Mouse (Mus musculus): ENCODE results near the gene Gfpt1.
"Not testable (repeated sequence)": the region's sequence is repeated elsewhere in the genome, so short reads cannot be mapped to it uniquely, and the experiment has no call there.

The Gfpt1 gene

DNA sequence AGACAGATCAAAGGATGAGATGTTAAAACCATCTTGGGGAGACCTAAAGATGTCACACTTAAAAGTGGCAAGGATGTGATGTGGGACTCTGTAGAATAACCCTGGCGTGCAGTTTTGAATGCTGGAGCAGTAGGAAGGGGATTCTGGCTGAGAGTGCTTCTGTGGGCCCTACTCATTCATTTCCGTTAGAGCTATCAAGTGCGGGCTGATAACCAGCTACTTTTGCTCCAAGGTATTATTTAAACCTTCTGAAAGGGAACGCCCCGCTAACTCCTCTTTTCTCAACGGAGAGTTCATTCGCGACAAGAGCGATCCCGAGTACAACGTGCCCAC lies 676 bp upstream of the Gfpt1 start:
- ATAC-seq (ENCODE audit: low TSS enrichment): peak; percentile 6; the same call in 1 of the 2 replicates

DNA sequence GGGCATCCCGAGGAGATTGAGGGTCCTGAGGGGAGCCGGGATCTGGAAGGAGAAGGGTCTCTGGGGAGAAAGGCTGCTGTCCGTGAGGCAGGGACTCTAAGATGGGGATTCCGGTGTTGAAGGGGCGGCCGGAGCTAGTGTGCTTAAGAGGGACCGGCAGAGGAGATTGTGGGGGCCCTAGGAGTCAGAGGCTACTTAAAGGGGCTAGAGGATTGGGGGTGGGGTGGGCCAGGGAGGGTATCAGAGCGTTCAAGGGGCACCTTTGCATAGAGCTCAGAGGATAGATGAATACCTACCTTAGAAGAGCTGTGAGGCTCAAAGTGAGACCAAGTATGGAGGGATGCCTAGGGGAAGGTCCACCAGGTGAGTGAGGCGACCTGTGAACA lies 478 bp downstream of the Gfpt1 start:
- peak; percentile 14; the same call in 1 of the 2 replicates for ATAC-seq (ENCODE audit: low TSS enrichment)

DNA sequence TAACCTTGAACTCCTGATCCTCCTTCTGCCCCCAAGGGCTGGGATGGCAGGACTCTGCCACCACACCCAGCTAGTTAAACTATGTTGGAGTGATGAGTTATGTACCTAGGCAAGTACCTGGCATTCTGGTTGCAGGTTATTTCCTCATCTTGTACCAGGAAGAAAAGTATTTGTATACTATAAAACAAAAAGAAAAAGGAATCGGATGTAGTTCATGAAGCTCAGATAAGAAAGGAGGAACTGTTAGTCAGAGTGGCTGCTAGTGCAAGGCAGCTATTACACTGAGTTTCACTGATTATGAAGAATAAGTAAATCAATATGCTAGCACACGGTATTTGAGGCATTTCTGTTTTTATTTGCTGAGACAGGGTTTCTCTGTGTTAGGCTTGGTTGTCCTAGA lies 2.2 kb downstream of the Gfpt1 start:
- no peak for ATAC-seq (ENCODE audit: low TSS enrichment)

DNA sequence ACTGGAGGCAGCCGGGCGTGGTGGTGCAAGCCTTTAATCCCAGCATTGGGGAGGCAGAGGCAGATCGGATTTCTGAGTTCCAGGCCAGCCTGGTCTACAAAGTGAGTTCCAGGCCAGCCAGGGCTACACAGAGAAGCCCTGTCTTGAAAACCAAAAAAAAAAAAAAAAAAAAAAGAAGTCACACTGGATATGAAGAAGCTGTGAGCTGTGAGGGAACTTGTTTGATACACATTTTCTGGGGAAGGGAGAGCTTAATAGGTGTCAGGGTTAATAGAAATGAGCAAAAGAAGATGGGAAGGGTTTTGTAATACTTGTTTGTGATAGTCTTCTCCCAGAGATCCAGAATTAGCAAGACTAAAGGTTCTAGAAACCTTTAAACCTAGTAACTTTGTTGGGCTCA lies 2.9 kb downstream of the Gfpt1 start:
- no peak for ATAC-seq (ENCODE audit: low TSS enrichment)

DNA sequence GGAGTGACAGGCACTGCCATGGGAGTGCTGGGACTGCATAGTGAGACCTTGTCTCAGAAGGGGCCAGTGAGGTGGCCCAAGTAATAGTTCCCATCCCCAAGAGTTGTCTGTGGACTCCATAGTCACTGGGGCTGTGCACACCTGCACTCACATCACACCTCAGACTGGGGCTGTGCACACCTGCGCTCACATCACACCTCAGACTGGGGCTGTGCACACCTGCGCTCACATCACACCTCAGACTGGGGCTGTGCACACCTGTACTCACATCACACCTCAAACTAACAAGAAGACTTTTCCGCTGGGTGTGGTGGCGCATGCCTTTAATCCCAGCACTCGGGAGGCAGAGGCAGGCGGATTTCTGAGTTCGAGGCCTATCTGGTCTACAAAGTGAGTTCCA lies 6.1 kb downstream of the Gfpt1 start:
- ATAC-seq (ENCODE audit: low TSS enrichment): not testable (repeated sequence)

DNA sequence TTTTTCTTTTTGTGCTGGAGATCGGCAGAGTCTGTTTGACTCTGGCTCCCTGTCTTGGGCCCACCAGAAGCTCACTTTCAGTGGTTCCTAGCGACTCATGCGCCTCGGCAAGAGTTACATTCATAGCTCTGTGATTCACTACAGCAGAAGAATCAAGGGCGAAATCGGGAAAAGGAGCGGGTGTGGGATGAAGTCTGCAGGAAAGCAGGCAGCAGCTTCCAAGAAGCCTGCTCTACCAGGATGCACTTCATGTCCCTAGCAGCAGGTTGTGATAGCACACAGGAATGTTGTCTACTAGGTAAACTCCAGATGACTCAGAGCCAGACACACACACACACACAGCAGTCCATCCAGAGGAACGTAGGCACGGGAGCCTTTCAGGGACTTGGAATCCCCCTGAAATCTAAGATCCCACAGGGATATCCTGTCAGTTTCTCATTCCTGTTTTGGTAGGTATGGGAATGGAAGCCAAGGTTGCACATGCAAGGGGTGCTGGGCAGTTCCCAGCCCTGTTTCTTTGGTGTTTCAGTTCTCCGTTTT lies 9.3 kb downstream of the Gfpt1 start:
- peak; percentile 98 for ATAC-seq (ENCODE audit: low TSS enrichment)

DNA sequence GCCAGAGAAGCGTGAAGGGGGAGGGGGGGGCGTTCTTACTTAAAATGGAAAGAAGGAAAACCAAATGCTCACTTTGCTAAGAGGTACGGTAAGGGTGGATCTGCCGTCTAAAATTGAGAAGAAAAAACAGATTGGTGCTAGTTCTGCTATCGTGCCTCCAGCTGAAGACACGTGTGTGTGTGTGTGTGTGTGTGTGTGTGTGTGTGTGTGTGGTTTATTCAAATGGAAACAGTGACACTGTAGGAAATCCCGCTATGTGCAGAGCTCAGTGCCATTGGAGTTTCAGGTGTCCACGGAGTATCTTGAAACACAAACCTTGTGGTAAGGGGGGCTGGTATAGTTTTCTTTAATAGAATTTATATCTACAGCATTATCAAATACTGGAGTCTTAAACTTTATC lies 11.5 kb downstream of the Gfpt1 start:
- no peak for ATAC-seq (ENCODE audit: low TSS enrichment)

DNA sequence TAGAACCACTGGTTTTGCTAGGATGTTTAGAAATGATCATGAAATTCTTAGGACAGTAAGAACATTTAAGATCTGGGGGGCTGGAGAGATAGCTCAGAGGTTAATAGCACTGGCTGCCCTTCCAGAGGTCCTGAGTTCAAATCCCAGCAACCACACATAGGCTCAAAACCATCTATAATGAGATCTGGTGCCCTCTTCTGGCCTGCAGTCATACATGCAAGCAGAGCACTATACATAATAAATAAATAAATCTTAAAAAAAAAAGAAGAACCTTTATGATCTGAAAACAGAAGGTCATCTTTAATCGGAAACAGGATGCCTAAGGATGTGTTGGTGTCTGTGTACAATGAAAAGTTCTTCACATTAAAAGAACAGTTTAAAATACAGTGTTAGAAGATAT lies 17.1 kb downstream of the Gfpt1 start:
- ATAC-seq (ENCODE audit: low TSS enrichment): no peak

DNA sequence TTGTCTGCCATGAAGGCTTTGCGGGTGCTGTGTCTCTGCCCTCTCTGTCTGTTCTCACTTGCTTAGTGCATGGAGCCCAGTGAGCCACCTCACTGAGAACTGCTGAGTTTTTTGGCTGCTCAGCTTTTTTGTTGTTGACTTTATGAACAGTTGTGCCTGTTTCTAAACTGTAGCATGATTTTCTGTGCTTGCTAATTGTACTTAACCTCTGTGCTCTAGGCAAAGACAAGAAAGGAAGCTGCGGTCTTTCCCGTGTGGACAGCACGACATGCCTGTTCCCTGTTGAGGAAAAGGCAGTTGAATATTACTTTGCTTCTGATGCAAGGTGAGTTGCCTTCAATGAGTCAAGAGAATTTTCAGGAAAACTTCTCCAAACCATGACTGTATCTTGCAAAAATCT lies 20.9 kb downstream of the Gfpt1 start:
- ATAC-seq (ENCODE audit: low TSS enrichment): no peak

DNA sequence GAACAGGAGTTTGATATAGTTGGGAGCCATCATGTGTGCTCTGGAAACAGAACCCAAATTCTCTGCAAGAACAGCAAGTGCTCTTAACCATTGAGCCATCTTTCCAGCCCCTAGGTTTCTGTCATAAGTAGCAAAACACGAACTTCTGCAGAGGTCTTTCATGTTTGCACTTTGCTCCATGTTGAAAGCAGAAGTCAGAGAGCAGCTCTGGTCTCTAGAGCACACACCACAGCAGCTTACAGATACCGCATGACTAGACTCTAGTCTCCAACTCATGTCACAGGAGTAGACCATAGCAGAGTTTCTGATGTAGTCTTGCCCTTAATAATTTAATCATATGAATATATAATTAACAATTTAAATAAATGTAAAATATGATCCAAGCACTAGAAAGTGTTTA lies 25.6 kb downstream of the Gfpt1 start:
- no peak for ATAC-seq (ENCODE audit: low TSS enrichment)

DNA sequence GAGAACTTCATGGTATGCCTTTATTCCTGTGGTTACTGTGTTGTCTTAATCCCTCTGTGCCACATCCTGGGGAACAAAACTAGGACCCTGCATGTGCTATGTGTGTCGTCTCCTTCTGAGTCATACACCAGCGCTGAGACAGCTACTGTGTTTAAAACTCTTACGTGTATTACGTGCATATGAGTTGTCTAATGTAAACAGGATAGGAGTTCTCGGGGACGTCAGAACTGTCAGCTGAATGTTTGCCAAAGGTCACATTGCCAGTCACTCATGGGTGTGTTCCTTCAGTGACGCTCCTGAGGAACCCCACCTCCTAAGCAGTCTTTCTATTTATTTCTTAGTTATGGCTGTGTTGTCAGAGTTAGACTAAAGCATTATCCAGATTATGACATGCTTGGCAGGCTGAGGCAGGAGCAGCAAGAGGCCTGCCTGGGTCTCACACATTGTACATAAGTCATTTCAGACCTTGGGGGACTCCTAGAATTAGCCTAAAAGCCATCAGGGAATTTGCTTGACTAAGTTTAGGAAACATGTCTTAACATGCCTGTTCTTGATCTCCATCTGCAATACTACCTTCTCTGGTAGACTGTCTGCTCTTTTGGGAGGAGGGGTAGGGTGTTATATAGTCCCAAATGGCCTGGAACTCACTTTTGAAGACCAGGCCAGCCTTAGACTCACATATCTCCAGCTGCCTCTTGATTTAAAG lies 26.7 kb downstream of the Gfpt1 start:
- ATAC-seq (ENCODE audit: low TSS enrichment): no peak

DNA sequence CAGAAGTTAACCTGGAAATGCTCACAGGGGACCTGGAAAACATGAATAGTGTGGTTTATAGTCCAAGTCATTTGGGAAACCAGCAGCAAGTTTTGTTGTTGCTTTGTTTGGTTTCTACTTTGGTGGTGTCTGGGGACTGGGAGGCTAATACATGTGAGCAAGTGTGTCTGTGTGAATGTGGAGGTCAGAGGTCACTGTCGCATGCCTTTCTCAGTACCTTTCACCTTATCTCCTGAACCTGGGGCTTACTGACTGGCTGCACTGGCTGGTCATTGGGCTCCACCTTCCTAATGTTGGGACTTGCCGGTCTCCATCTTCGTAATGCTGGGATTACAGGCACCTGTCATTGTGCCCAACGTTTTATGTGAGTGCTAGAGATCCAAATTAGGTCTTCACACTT lies 28.0 kb downstream of the Gfpt1 start:
- ATAC-seq (ENCODE audit: low TSS enrichment): no peak

DNA sequence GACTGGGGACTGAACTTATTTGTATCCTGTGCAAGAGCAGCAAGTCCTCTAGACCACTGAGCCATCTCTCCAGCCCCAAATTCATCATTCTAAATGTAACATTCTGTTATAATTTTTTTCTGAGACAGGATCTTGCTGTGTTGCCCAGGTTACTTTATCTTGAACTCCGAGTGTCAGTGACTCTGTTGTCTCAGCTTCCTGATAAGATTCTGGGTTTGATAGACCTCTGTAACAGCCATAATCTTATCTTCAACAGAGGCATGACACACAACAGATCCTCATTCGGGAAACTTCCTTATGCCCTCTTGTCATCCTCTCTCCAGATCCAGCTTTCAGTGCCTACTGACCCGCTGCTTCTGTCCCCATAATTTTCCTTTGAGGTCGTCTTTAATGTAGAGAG lies 30.1 kb downstream of the Gfpt1 start:
- no peak for ATAC-seq (ENCODE audit: low TSS enrichment)

DNA sequence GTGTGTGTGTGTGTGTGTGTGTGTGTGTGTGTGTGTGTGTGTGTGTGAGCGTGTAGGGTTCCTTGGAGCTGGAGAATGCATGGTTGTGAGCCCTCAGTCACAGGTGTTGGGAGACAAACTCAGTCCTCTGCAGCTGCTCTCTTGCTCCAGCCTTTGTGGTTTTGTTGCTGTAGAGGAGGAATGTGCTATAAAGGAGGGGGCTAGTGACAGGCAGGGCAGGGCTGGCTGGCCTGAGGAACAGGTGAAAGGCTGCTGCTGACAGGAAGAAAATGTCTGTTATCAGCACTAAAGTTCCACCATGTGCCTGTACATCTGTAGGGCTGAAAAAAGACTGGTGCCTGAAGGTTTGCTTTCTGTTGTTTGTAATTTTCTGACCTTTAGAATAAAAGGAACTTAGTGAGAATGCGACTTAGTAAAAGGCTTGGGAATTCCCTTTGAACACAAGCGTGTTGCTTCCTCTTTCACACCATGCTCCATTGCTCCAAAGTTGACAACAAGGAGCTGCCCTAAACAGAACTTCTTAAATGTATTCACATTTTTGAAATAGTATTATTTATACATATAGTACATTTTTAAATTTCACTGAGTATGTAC lies 32.5 kb downstream of the Gfpt1 start:
- no peak for ATAC-seq (ENCODE audit: low TSS enrichment)

DNA sequence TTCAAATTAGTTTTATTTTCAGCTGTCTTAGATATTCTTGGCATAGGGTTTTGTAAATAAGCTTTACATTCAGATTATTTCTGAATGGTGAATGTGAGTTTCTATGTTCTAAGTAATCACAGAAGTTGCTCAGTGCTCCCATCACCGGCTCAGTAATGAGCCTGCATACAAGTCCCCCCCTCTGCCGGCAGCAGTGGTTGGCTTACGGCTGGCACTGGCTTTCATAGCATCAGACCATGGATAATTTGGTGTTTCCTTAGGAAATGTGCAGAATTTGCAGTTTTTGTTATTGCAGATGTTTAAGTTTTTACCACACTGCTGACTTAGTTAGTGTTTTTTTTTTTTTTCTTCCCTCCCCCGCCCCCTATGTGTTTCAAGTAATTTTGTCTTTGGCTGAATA lies 36.8 kb downstream of the Gfpt1 start:
- no peak for ATAC-seq (ENCODE audit: low TSS enrichment)

DNA sequence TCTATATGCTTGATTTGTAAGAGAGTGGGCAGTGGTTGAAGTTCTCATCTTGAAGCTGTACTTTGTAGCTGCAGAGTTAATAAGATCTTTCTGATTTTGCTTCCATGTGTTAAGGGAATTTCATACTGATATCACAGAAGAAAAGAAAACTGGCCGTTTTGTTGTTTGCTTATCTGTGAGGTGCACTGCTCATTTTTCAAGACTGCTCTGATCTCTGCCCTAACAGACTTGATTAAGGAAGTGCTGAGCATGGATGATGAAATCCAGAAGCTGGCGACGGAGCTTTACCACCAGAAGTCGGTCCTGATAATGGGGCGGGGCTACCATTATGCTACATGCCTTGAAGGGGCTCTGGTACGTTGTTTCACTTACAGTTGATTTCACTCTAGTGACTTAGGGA lies 42.4 kb downstream of the Gfpt1 start:
- ATAC-seq (ENCODE audit: low TSS enrichment): no peak

DNA sequence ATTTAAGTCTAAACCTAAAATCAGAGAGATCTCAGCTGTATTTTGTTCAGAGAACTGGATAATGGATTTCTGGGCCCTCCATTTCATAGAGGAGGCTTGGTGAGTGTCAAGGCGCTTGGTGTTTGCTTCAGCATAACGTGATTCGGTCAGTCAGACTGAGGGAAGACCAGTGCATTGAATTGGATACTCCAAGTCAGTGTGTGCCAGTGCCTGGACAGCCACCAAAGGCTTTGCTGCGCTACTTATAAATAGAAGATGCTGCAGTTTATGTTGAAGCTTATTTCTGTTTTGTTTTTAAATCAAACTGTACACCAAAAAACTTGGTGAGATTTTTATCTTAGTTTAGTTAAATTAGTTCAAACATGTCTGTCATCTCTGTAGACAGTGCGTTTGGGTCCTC lies 45.7 kb downstream of the Gfpt1 start:
- no peak for ATAC-seq (ENCODE audit: low TSS enrichment)

DNA sequence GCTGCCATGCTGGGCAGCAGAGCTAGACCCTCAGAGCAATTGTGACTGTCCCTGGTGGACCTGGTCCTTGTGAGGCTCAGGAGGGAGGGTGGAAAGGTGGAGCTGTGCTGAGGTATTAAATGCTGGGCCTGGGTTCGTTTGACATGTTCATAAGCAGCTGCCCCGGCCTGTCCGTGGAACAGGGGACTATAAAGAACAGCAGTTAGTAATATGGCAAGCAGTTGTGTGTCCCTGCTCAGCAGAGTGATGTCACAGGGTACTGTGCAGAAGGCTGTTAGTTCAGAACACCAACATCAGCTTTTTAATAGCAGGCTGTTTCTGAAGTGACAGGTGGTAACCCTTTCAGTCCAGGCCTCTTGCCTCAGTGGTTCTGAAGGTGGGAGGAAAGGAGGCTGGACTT lies 48.2 kb downstream of the Gfpt1 start:
- ATAC-seq (ENCODE audit: low TSS enrichment): no peak

DNA sequence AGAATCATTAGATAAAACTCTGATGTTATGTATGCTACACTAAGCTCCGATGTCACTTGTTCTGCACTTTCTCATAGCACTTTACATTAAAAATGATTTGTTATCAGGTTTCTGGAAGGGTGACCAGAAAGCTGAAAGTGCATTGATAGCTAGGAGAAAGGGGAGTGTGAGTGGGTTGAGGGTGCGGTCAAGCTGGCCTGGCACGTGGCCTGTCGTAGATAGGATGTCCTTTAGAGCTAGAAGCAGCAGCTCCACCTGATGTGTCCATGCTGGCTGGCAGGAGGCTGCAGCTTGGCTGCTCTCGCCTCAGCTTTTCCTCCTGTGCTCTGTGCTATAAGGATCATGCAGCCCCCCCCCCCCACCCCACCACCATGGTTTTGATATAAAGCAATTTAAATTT lies 49.8 kb downstream of the Gfpt1 start:
- ATAC-seq (ENCODE audit: low TSS enrichment): no peak

DNA sequence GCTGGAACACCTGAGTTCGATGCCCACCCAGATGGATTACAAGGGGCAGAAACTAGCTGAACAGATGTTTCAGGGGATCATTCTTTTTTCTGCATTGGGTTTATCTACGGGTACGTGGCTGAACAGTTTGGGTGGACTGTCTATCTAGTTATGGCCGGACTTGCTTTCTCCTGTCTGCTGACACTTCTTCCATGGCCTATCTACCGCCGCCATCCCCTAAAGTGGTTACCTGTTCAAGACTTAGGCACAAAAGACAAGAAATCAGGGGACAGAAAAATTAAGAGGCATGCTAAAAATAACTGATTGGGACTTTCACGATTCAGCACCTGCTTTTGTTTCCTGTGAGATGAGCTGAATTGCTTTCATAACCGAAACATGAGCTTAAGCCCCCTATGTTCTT lies 51.0 kb downstream of the Gfpt1 start:
- ATAC-seq (ENCODE audit: low TSS enrichment): not testable (repeated sequence)

DNA sequence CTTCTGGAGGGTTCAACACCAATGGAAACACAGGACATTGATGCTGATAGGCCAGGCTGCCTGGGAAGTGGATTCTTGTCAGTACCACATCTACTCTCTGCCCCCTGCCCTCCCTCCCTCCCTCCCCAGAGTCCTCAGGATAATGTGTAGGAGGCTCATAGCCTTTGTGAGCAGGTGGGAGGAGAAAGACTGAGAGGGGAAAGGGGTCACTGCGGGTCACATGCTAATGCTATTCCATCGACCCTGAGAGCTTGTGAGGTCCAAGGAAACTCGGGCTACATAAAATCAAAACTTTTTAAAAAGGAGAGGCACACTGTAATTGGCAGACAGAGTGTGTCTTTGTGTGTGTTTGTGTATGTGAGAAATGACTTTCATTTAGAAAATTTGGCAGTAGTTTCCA lies 56.6 kb downstream of the Gfpt1 start:
- no peak for ATAC-seq (ENCODE audit: low TSS enrichment)

DNA sequence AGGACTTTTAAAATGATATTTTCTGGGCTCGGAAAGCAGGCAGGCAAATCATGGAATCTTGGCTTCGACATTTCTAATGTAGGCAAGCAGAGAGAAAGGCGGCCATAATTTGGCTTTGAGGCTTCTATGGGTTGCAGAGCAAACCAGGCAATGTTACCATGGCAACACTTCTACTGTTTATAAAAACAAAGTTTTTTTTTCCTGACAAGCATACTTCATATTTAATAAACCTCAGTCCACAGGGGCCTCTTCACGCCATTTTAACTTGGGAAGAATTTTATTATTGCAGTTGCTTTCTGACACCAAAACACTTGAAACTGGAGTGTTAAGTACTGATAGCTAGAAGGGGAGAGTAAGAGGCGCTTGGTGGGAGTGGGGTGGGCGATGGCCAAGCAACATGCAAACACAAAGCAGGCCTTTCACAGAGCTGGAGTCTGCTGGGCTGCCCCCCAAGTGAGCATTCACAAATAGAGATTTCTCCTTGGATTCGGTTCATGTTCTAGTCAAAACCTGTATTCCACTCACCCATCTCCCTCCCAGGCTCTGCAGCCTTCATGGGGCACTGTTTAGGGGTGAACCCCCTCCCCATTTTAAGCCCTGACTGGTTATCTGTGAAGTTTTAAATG lies 57.1 kb downstream of the Gfpt1 start:
- ATAC-seq (ENCODE audit: low TSS enrichment): no peak

DNA sequence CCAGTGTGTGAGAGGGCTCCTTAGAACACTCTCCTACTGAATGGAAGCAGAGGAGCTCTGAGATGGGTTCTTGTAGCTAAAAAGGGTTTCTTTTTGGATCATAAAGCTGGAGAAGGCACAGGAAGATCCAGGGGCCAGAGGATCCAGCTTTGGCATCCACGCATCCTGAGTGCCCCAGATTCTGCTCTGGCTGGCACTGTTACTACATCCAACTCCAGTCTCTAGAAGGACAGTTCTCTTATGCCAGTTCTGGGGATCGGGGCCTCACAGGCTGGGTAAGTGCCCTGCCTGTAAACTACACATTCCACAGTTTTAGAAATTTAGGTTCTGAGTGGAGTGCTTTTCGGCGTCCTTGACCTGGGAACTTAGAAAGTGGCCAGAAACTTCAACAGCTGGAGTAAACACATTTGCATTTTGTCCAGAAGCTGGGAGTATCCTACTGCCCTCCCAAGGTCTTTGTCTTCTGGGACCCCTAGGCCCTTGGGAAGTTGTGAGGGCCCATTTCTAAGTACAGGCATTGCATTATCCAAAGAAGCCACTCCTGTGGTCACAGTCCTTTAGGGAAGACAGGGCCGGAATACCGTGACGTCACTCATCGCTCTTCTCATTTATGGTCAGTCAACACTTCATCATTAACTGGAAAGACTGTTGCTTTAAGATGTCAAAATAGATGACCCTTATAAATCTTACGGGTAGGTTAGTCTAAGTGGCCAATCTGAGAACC lies 57.8 kb downstream of the Gfpt1 start:
- ATAC-seq (ENCODE audit: low TSS enrichment): peak; percentile 35; the same call in 1 of the 2 replicates
